Mouse (Mus musculus) bone marrow, adult 2 months (tissue): ENCODE data around the gene Sdccag8.

ENCODE experiments used
- CTCF ChIP-seq: fragments of 200-500 bp; IDR thresholded peaks from 2 replicates; pipeline ENCODE4 v1.5.1; 2011; ENCODE audit warnings: low read length, control low read depth; ENCODE audit not compliant: control insufficient read depth, insufficient read depth
- POLR2A ChIP-seq: fragments of 200-500 bp; IDR thresholded peaks from 2 replicates; pipeline ENCODE4 v1.6.1; 2011; ENCODE audit warnings: low read depth, mild to moderate bottlenecking, control low read depth, low read length, borderline replicate concordance; ENCODE audit not compliant: control insufficient read depth

DNA sequence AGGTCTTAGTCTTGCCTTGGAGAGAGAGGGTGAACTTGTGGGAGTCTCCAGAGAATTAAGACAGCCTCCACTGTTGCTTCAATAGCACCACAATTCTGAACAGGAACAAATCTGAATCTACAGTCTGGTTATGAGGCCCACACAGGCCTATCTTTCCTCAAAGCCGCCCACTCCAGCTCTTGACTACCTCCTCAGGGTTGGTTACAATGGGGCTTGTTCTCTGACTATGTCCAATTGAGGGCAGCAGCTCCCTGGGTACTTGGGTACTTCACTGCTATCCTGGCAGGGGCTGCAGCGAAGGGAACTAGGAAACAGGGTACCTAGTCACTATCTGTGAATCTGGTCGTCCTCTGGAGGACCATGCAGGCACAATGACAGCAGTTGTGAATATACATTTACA is 213.2 kb downstream of the Sdccag8 start:
- TF ChIP-seq CTCF (no peak), POLR2A (no peak)
